Mouse (Mus musculus): ENCODE data around the gene Chchd3.

DNA sequence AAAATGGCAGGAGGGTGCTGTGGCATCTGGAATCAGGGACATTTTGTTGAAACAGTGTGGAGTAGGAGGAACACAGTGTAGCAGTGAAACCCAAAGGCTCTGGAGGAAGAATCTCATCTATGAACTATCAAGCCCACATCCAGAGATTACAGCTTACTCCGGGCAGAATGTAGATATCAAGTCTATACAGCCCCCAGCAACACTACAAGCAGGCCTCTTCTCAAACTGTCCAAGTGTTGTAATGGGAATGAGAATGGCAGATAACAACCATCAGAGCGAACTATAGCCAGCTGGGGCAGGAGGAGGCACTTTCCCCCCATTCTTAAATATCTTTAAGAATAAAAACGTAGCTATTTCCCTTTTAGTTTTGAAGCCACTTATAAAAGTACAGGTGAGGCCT is 266.9 kb downstream of the Chchd3 start:
- no peak for TF ChIP-seq CTCF (conservative IDR thresholded peaks at IDR 0.05; ENCODE audit: insufficient read depth, insufficient read length, low read depth, low read length)
- TF ChIP-seq POLR2A (IDR thresholded peaks at IDR 0.05; ENCODE audit: low read depth, low read length) = no peak

Data from kidney, adult 2 months (tissue).